Mouse (Mus musculus): ENCODE measurements around the gene Lrfn3. TPM values are rescaled to one million over a fixed set of nuclear protein-coding genes. Genes with fewer than 3 reads are reported as not detected.

The Lrfn3 gene
- polyA plus RNA-seq, 1 experiment from 2014 or later, result 15.0 TPM

DNA sequence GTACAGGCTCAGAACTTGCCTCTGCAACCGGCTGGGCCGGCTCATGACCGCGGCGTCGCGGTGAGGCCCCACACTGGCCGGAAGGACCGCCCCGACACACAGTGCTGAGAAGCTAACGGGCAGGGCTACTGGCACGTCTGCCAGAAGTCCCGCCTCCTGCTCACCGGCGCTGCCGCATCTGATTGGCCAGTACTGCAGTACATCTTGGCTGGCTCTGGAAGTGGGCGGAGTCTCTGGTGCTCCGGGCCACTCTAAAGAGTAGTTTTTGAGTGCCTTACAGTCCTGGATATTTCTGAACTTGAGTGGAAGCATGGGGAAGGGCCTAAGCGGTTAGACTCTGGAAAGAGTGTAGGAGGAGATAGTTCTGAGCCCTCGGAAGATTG, 40.3 kb downstream of the Lrfn3 start:
- Histone ChIP-seq H3K9ac (peak overlapping the region; percentile 87), H3K4me2 (replicated peaks) (peak overlapping the region; percentile 85), H3K27ac (peak overlapping the region; percentile 78), H3K9me3 (ENCODE audit: control insufficient read depth, low read length) (no peaks in the 10 kb centered on the region), H3K27me3 (ENCODE audit: control insufficient read depth, insufficient read depth, low read length) (no peaks in the 10 kb centered on the region), H3K4me3 (replicated peaks; ENCODE audit: low read length) (peak overlapping the region; percentile 75), H3K36me3 (replicated peaks; ENCODE audit: control insufficient read depth, insufficient read depth) (no peaks in the 10 kb centered on the region; the same call in 1 of the 2 replicates), H3K4me1 (replicated peaks; ENCODE audit: control insufficient read depth, insufficient read depth, low read length) (peaks cover 18% of the 10 kb centered on the region)
- peak; percentile 99 for ATAC-seq (ENCODE audit: low FRiP score)
- DNase-seq (ENCODE audit: low spot score), result peak; percentile 94
- WGBS, result under 1% methylated on average over 18 of the region's 20 CpGs

DNA sequence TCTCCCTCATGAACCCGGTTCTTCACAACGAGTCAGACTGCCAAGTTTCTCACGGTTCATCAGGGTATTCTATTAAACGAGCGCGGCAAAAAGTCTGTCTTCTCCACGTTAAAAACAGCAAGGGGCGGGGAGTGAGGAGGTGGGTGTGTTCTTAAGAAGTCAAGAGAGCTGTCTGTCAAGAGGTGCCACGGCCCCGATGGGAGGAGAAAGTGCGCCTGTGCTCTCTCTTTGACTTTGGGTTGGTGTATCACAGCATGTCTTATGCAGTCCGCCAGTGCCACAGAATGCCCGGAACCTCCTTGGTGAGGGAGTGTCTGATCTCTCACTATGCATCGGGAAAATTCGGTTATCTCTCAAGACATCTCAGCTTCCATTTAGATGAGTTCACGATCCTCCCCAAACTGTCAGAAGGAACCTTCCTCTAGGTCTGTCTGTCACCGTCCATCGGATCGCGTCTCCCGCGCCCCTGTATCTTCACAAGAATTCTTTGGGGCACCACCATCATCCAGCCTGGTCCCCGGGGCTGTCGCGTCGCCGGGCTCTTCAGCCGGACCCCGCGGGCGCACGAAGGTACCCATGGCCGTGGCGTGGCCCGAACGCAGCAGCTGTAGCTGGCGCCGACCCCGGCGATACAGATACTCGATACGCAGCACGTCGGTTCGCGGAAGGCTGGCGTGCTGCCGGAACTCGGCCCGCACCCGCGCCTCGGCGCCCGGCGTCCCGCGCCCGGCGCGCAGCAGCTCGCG, 40.9 kb downstream of the Lrfn3 start, which contains the start of gene E130208F15Rik:
TSS of gene E130208F15Rik (plus strand) at position 202 of the 746 bp plus-strand sequence.
- H3K9ac ChIP-seq, result peak within 1 kb of the TSS; percentile 87
- peak within 1 kb of the TSS; percentile 75 for H3K4me3 ChIP-seq (replicated peaks; ENCODE audit: low read length)
- H3K9me3 ChIP-seq (ENCODE audit: control insufficient read depth, low read length), result no peaks in the 10 kb centered on the region
- peak; percentile 33 for DNase-seq (ENCODE audit: low spot score)
- WGBS, result under 1% methylated on average over 58 of the region's 63 CpGs
- H3K27me3 ChIP-seq (ENCODE audit: control insufficient read depth, insufficient read depth, low read length), result no peaks in the 10 kb centered on the region
- peak; percentile 63; the same call in 1 of the 2 replicates for ATAC-seq (ENCODE audit: low FRiP score)
- peaks cover 18% of the 10 kb centered on the region for H3K4me1 ChIP-seq (replicated peaks; ENCODE audit: control insufficient read depth, insufficient read depth, low read length)
- H3K27ac ChIP-seq, result peak within 1 kb of the TSS; percentile 78
- no peaks in the 10 kb centered on the region; the same call in 1 of the 2 replicates for H3K36me3 ChIP-seq (replicated peaks; ENCODE audit: control insufficient read depth, insufficient read depth)
- peak within 1 kb of the TSS; percentile 85 for H3K4me2 ChIP-seq (replicated peaks)

DNA sequence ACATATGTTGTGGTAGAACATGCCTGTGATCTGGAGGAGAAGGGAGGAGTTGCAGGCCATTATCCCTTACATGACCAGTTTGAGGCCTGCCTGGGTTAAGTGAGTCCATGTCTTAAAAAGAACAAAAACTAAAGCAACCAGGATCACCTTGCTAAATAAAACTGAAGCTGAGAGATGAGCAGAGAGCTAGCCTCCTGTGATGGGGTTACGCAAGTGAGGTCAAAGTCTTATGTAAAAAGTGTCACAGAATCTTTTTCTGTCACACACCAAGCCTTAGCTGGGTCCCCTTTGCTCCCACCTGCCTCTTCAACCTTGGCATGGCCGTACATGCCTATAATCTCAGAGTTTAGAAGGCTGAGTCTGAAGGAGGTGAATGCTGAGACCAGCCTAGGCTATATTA, 41.6 kb downstream of the Lrfn3 start:
- H3K9ac ChIP-seq, result peak overlapping the region; percentile 87
- H3K36me3 ChIP-seq (replicated peaks; ENCODE audit: control insufficient read depth, insufficient read depth), result no peaks in the 10 kb centered on the region; the same call in 1 of the 2 replicates
- ATAC-seq (ENCODE audit: low FRiP score) (no peak), DNase-seq (ENCODE audit: low spot score) (no peak)
- no peak overlapping the region for H3K27ac ChIP-seq
- peak overlapping the region; percentile 85 for H3K4me2 ChIP-seq (replicated peaks)
- WGBS, result 77% methylated on average over 2 of the region's 2 CpGs
- H3K4me1 ChIP-seq (replicated peaks; ENCODE audit: control insufficient read depth, insufficient read depth, low read length), result peaks cover 18% of the 10 kb centered on the region
- peak overlapping the region; percentile 75 for H3K4me3 ChIP-seq (replicated peaks; ENCODE audit: low read length)
- no peaks in the 10 kb centered on the region for H3K27me3 ChIP-seq (ENCODE audit: control insufficient read depth, insufficient read depth, low read length)
- no peaks in the 10 kb centered on the region for H3K9me3 ChIP-seq (ENCODE audit: control insufficient read depth, low read length)

DNA sequence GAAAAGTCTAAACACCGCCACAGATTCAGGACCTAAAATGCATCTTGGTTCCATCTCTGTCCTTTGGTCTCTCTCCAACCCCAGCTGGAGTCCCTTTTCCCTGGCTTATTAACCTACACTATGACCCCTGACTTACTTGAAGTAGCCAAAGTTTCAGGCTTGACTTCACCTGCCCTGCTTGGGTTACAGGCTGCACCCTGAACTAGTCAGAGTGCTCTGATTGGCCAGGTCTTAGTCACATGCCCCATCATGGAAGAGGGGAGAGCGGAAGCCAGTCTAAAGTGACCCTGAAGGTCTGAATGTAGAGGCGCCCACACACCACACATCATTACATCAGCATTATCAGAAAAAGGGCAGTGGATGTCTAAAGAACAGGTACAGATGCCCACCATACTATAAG, 44.4 kb downstream of the Lrfn3 start:
- no peak overlapping the region for H3K4me3 ChIP-seq (replicated peaks; ENCODE audit: low read length)
- H3K27ac ChIP-seq, result no peak overlapping the region
- no peak overlapping the region for H3K9ac ChIP-seq
- DNase-seq (ENCODE audit: low spot score) (no peak), ATAC-seq (ENCODE audit: low FRiP score) (no peak)
- H3K27me3 ChIP-seq (ENCODE audit: control insufficient read depth, insufficient read depth, low read length), result no peaks in the 10 kb centered on the region
- H3K9me3 ChIP-seq (ENCODE audit: control insufficient read depth, low read length), result no peaks in the 10 kb centered on the region
- H3K4me2 ChIP-seq (replicated peaks), result no peak overlapping the region
- 91% methylated on average over 3 of the region's 3 CpGs for WGBS
- peaks cover 18% of the 10 kb centered on the region for H3K4me1 ChIP-seq (replicated peaks; ENCODE audit: control insufficient read depth, insufficient read depth, low read length)
- peaks cover 3% of the 10 kb centered on the region; the same call in 1 of the 2 replicates for H3K36me3 ChIP-seq (replicated peaks; ENCODE audit: control insufficient read depth, insufficient read depth)

DNA sequence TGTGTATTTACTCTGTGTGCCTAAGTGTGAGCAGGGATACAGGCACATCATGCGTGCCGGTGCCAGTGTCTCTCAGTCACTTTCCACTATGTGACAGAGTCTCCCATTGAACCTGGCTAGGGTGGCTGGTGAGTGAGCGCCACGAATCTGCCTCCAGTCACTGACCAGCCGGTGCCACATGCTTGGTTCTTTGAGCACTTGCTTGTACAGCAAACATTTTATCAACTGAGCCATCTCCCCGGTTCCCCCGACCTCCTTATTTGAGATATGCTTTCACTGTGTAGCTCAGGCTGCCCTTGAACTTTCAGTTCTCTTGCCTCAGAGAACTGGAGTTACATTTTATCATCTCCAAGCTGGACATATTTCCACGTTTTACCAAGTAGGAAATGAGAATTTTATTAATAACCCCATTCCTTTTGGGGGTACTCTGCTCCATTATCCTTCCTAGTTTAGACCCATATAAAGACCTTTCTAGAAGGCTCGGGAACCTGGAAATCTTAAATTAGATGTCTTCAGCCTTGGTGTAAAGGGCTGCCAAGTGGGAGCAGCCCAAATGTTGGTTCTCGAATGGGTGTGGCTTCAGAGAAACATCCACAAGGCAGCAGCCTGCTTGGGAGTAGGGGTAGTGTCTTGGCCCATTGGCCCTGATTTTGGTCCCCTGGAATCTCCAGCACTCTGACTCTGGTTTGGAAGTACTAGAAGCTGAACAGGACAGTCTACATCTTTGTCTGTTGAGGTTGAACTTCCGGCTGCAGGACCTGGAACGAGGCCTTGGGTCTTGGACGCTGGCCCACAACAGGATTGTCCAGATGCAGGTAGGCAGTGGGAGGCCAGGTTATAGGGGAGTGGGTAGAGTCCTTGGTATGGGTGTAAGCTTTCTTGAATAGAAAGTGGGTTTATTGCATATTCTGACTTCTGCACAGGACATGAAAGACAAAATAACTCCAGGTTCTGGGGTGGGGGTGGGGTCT, 46.7 kb downstream of the Lrfn3 start:
- no peak overlapping the region for H3K9ac ChIP-seq
- H3K9me3 ChIP-seq (ENCODE audit: control insufficient read depth, low read length), result no peaks in the 10 kb centered on the region
- H3K27me3 ChIP-seq (ENCODE audit: control insufficient read depth, insufficient read depth, low read length), result no peaks in the 10 kb centered on the region
- no peak overlapping the region for H3K27ac ChIP-seq
- DNase-seq (ENCODE audit: low spot score) (no peak), ATAC-seq (ENCODE audit: low FRiP score) (no peak)
- H3K4me2 ChIP-seq (replicated peaks), result no peak overlapping the region
- 86% methylated on average over 13 of the region's 13 CpGs for WGBS
- peaks cover 13% of the 10 kb centered on the region; the same call in 1 of the 2 replicates for H3K36me3 ChIP-seq (replicated peaks; ENCODE audit: control insufficient read depth, insufficient read depth)
- peaks cover 4% of the 10 kb centered on the region for H3K4me1 ChIP-seq (replicated peaks; ENCODE audit: control insufficient read depth, insufficient read depth, low read length)
- no peak overlapping the region for H3K4me3 ChIP-seq (replicated peaks; ENCODE audit: low read length)

DNA sequence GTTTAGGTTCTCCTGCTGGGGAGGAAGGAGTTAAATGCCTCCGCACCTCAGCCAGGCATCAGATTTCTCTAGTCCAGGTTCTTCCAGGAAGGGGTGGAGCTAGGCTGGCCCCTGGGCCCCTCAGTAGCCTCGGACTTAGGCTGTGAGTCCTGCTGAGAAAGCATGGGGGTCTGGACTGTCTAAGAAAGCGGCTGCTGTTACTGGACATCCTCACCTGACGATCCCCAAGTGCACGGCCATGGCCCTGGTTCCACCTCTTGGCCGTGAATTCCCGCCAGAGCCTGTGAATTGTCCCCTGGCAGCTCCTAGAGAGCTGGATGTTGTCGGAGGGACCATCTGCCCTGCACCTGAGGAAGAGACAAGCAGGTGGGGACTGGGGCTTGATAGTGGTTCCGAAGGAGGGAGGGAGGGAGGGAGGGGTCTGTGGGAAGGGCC, 47.8 kb downstream of the Lrfn3 start, which contains the start of gene Syne4:
TSS of gene Syne4 (plus strand) at position 87 of the 435 bp plus-strand sequence.
- Histone ChIP-seq H3K27ac (no peak within 1 kb of the TSS), H3K9me3 (ENCODE audit: control insufficient read depth, low read length) (no peaks in the 10 kb centered on the region), H3K9ac (no peak within 1 kb of the TSS), H3K4me3 (replicated peaks; ENCODE audit: low read length) (no peak within 1 kb of the TSS), H3K4me2 (replicated peaks) (peak within 1 kb of the TSS; percentile 1), H3K4me1 (replicated peaks; ENCODE audit: control insufficient read depth, insufficient read depth, low read length) (peaks cover 4% of the 10 kb centered on the region), H3K27me3 (ENCODE audit: control insufficient read depth, insufficient read depth, low read length) (no peaks in the 10 kb centered on the region), H3K36me3 (replicated peaks; ENCODE audit: control insufficient read depth, insufficient read depth) (peaks cover 13% of the 10 kb centered on the region; the same call in 1 of the 2 replicates)
- ATAC-seq (ENCODE audit: low FRiP score), result no peak
- 4% methylated on average over 9 of the region's 9 CpGs for WGBS
- no peak for DNase-seq (ENCODE audit: low spot score)

DNA sequence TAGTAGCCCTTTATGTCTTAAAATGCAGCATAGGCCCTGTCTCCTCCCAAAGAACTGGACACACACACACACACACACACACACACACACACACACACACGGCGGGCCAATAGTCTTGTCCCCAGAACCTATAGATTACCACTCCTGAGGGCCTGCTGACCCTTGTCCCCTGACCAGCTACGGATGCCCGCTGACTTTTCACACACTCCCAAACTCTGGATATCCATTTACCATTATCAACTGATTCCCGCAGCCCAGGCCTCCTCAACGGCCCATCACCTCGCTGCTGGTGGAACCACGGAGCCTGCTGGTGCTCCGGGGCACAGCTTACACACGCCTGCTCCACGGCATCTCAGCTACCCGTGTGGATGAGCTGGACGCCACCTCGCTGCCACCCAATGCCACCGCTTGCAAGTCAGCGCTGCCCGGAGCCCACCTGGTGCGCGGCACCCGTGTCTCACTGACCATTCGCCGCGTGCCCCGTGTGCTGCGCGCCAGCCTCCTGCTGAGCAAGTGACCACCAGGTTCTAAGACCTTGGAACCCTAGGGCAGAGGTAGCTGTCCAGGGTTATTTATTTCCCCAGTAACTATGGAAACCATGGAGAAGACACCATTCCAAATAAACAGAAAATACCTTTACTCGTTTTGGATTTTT, 48.8 kb downstream of the Lrfn3 start:
- Histone ChIP-seq H3K36me3 (replicated peaks; ENCODE audit: control insufficient read depth, insufficient read depth) (peaks cover 13% of the 10 kb centered on the region; the same call in 1 of the 2 replicates), H3K9me3 (ENCODE audit: control insufficient read depth, low read length) (no peaks in the 10 kb centered on the region), H3K4me2 (replicated peaks) (no peak overlapping the region), H3K4me1 (replicated peaks; ENCODE audit: control insufficient read depth, insufficient read depth, low read length) (peaks cover 11% of the 10 kb centered on the region), H3K27me3 (ENCODE audit: control insufficient read depth, insufficient read depth, low read length) (no peaks in the 10 kb centered on the region), H3K9ac (no peak overlapping the region), H3K4me3 (replicated peaks; ENCODE audit: low read length) (no peak overlapping the region), H3K27ac (no peak overlapping the region)
- ATAC-seq (ENCODE audit: low FRiP score) (no peak), DNase-seq (ENCODE audit: low spot score) (no peak)
- 58% methylated on average over 27 of the region's 27 CpGs for WGBS

DNA sequence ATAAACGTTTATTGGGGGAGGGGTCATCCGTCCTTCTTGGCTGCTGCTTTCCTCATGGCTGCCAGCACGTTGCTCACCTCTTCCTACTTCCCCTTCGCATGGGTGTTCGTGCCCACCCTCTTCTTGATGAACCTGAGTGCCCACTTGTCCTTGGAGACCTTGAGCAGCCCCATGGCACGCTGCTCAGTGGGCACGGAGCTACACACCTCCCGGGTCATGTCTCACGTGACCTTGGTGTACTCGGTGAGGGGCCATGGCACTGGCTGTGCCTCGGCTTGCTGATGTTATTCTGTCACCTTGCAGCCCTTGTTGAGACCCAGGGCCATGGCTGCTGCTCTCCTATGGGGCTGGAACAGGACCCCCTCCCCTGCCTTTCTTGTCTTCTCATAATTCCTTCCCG, 52.4 kb downstream of the Lrfn3 start:
- peaks cover 17% of the 10 kb centered on the region for H3K4me1 ChIP-seq (replicated peaks; ENCODE audit: control insufficient read depth, insufficient read depth, low read length)
- H3K27me3 ChIP-seq (ENCODE audit: control insufficient read depth, insufficient read depth, low read length), result no peaks in the 10 kb centered on the region
- no peak overlapping the region for H3K9ac ChIP-seq
- no peaks in the 10 kb centered on the region for H3K9me3 ChIP-seq (ENCODE audit: control insufficient read depth, low read length)
- H3K36me3 ChIP-seq (replicated peaks; ENCODE audit: control insufficient read depth, insufficient read depth), result peaks cover 36% of the 10 kb centered on the region
- H3K27ac ChIP-seq, result no peak overlapping the region
- DNase-seq (ENCODE audit: low spot score) (no peak), ATAC-seq (ENCODE audit: low FRiP score) (no peak)
- H3K4me2 ChIP-seq (replicated peaks), result peak overlapping the region; percentile 83; the same call in 1 of the 2 replicates
- no peak overlapping the region for H3K4me3 ChIP-seq (replicated peaks; ENCODE audit: low read length)
- WGBS, result 92% methylated on average over 12 of the region's 12 CpGs

All from hindbrain, embryonic 14.5 days (tissue).